Mouse (Mus musculus) c-Kit-positive CD71-positive TER-119-negative erythroid progenitor cells, embryonic 14.5 days (primary cell): Measurements from ENCODE around the gene Sys1.

Experiments used
- DNase-seq: peaks from one replicate; pipeline ENCODE4 v3.0.0-alpha.2; 2013; ENCODE audit warnings: low read depth

Gene Sys1

DNA sequence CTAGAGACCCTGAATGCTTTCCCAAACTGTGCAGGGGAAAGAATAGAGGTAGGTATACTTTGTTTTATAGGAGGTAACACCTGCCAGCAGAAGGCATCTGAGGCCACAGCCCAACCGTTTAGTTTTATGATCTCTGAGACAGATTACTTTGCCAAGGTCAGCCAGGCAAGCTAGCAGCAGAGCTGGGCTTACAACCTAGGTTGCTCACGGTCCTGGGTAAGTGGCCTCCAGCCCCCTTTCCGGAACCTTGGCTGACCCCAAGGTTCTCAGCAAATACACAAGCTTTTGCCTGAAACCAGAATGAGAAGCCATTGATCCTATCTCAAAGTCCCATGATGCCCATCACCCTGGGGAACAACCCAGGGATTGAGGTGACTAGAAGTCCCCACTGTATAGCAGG is 22.1 kb upstream of the Sys1 start:
- no peak for DNase-seq

DNA sequence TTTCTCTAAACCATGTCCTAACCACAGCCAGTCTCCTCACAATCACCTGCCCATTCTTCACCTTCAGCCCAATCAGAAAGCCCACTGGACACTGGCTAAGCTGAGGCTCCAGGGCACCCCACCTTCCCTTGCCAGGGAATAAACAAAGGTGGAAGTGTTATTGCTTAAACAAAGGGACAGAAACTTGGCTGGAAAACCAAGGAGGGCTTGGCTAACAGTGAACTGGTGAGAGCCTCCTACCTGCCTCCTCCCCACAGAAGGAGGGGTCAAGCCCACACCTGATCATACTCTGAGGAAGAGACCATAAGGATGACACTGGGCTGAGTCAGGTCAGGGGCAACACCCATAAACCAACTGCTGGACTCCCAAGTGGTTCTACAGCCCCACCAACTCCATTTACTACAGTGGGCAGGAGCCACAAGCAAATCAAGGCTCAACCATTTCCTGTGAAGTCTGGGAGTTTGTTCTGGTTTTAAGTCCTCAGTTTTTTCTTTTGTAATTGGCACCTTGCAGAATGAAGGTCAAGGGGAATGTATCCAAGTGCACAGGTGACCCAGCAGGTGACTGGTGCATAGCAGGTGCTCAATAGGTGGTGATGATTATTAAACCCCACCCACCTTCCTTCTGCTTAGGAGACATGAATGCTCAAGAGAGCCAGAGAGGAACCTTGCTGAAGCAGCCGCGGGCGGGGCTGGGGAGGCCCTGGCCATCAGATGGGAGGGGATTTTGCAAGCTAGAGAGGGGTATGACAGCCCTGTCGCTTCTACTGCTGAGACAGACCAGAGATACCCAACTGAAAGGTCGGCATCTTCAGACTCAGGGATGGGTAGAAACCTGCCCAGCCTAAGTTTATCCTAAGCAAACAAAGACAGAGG is 21.3 kb upstream of the Sys1 start:
- no peak for DNase-seq

DNA sequence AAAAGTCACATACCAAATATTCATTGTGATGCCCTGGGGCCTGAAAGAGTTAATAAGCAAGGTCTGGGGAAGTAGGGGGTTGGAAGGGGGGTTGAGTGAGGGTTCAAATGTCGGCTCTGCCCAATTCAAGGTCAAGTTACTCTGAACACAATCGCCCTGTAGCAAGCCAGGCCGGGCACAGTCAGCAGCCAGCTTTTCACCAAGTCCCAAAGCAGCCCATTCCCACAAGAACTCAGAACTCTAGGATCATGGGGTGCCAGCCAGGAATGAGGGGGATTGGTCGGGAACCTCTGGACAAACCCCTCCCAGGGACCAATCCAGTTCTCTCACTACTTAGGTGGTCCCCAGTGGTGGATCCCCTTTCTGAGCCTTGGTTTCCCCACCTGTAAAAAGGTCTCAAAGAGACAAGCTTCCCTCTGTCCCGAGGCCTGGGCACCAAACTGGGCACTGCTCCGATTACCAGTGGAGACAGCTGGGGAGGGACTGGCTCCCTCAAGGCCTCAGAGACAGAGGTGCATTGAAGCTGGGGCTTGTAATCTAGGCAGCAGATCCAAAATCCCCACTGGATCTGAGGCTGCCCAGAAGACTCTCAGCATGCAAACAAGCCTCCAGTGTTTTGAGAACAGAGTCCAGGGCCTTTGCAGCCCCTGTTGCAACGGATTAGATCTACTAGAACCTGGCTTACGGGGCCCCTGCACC is 20.4 kb upstream of the Sys1 start:
- DNase-seq: no peak

DNA sequence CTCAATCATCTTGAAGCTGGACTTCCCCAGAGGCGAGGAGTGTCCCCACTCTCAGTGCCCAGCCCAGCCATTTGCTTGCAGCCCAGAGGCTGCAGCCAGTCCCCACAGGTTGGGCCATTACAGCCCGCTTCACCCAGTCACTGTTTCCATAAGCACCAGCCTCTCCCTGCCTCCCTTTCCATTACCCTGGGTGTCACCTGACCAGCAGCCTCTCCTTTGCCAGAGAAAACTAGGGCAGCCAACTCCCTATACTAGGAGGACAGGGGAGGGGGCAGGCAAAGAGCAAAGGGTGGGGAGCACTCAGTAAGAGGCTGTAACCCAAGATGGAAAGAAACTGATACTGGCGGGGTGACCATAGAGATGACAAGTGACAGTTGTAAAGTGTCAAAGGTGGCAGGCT is 19.8 kb upstream of the Sys1 start:
- no peak for DNase-seq

DNA sequence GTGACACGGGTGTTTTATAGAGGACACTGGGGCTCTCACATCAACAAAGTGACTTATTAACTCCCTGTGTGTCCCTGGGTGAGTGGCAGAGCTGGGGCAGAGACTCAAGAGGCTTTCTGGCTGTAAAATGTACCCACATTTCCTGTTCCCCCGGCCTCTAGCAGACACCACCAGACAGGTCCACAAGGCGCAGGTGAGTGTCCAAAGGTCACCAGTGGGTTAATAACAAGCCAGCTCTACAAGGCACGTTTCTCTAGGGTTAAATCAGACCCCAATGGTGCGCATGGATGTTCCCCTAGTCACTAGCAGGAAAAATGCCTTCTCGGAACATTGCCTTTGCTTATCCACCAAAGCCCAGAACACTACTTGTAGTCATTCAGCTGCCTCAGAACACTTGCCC is 19.1 kb upstream of the Sys1 start:
- DNase-seq: no peak

DNA sequence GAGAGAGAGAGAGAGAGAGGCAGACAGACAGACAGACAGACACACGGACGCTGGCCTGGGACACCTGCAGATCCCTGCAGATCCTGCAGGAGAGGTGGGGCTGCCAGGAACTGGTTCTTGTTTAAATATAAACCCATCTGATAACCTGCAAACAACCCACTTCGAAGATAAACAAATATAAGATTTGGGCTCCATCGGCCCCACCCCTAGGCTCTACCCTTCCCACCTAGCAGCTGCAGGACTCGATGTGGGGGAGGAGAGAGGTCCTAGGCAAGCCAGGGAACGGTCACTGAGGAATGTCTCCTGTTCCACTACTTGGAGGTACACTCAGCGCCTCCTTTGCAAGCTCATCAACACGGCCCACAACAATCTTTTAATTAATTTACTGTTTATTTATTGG is 18.5 kb upstream of the Sys1 start:
- no peak for DNase-seq

DNA sequence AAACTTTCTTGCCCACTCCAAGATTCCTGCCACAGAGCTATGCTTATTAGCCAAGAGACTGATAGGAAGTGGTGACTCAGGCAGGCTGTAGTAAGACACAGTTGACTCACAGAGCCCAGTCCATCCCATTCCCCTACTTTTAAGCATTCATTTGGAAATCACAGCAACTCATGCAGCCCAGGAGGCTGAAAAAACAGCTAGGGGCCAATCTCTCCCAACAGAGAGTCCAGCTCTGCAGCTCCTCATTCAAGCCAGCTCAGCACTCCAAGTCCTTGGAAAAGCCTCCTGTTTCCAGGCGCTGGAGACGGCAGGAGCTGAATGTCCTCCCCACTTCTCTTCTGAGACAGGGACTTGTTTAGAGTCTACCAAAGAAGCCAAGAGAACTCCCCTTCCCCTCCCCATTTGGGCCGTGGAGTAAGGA is 17.8 kb upstream of the Sys1 start:
- no peak for DNase-seq

DNA sequence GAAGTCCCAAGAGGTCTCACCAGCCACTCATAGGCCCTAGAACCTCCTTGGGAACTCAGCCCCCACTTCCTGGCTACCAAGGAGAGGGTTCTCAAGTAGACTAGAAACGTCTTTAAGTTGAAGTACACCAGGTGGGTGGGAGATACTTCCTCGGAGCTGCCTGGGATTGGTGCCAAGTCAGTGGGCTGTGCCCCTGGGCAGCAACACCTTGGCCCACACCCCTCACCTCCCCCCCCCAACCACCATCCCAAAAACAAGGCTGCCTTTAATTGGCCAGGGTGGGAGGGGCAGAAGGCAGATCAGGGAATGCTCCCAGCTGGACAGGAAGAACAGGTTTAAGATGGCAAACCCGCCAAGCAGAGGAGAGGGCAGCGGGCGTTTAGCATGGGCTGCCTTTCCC is 16.4 kb upstream of the Sys1 start:
- no peak for DNase-seq

DNA sequence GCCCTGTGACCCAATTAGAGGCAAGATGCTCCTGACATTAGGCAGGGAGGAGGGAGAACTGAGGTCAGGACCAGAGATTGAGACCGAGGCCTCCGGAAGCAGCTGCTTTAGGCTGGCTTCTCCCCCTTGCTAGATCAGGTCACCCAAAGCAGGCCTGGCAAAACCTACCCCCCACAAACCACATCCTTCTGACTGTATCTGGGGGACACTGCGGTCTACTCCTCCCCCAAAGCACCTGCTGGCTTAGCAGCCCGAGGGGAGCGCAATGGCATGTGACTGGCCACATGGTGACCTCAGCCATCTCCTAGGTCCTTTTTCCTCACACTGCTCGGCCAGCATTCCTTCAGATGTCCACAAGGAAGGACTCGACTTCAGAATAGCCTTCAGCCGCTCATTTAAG is 15.6 kb upstream of the Sys1 start:
- no peak for DNase-seq

DNA sequence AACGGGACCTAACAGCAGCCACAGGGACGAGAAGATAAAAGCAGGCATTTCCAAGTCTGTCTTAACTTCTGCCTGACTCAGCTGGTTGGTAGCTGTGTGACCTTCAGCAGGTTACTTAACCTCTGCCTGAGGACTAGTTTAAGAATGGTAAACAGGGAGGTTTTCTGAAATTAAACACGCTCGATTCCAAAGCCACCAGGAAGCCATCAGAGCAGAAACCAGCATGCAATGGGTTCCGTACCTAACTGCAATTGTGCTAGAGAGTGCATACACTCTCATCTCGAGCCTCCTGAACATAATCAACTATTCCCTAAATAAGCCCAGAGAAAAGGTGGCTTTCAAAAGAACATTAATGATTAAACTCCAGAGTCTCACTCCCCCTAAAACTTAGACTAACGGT is 15.0 kb upstream of the Sys1 start:
- DNase-seq: no peak

DNA sequence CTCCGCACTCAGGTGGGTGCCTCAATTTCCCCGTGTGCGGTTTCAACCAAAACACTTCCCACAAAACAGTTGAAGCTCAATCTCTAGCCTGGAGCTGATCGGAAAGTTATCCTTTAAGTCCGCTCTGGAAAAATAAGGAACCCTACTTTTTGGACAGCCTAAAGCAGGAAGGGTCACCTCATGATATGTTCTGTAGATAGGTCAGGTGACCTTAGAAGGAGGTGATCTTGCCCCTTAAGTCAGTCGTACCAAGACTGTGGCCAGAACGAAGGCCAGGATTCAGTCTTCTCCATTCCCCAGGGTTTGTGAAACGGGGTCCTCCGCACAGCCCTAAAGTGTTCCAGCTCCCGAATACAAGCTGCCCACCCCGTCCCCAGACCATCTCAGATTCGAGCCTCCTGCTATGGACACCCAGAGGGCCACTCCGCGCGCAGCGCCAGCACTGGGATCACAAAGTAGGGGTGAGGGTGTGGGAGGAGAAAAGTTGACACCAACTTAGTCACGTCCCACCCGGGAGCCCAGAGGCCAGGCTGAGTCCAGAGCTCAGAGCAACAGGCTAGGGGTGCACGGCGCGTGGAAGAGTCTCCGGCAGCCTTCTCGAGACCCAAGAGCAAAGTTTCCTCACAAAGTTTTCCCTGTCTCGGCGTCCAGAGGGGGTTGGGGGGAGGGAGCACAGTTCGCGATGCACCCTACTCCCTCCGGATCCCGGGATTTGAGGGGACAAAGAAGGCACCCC is 14.3 kb upstream of the Sys1 start:
- no peak for DNase-seq

DNA sequence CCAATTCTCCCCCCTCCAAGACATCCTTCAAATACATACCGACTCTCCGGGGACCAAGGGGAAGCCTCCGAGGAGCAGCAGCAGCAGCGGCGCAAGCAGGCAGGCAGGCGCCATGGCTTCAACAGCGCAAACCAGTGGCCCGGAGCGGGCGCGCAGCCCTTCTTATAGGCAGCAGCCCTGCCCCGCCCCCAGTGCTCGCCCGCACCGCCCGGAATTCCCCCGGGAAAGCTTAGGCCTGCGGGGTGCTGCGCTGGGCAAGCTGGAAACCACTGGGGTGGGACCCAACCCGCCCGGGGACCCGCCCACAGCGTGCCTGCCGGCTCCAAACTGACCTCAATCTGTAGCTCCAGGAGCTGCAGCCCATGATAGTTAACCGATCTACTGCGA is 13.7 kb upstream of the Sys1 start:
- no peak for DNase-seq

DNA sequence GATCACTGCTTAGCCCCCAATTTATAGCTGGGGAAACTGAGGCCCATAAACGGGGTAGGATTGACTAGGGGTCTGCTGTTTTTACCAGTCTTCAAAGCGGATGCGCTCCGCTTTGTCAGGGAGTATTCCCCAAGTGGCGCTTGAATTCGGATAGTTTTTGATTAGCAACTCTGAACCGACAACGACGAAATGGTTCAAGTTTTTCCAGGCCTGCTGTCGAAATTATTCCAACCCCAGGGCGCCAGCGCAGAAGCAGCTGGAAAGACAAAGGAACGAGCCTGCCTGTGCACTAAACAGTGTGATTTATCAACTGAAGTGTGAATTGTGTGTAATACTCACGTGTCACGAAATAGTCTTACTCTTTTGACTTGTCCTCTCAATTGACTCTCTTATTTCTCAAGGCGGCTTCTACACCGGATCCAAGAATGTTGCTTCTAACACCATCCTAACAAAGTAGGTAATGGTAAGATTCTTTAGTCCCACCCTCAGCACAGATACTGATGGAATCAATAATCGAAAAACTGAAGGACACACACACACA is 13.2 kb upstream of the Sys1 start, which contains the start of gene Sdc4:
Gene Sdc4, minus strand, starts transcription at position 428 of the 541 bp plus-strand sequence.
- DNase-seq: no peak

DNA sequence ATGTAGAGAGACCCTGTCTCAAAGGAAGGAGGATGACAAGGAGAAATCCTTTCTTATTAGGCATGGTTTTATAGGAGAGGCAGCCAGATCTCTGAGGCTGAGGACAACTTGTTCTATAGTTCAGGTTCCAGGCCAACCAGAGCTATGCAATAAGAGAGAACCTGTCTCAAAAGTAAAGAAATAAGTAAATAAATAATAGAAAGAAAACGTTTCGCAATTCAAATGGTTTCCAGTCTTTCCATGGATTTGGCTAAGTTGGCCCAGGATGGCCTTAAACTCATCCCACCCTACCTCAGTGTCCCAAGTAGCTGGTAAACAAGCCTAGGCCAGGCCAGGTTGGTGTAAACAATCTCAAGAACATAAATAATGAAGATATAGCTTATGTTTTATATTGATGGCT is 12.1 kb upstream of the Sys1 start:
- DNase-seq: no peak

DNA sequence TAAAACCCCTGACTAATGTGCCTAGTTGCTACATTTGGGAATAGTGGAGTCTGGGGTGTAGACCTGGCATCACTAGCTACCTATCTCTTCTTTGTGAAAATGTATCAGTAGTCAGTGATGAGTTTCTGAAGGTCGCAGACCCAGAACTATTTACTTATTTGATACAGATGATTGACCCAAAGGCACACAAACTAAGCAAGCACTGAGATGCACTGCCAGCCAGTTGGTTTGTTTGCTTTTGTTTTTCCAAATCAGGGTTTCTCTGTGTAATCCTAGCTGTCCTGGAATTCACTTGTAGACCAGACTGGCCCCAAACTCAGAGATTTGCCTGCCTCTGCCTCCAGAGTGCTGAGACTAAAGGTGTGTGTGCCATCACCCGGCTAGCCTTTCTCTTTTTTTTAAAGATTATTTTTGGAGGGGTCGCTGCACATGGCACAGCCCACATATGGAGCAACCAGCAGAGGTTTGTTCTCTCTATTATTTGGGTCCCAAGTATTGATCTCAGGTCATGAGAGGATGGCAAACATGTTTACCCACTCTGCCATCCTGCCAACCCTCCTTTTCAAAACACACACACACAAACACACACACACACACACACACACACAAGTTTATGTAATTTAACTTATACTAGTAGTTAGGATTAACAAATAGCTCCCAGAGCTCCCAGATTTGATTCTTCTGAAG is 11.2 kb upstream of the Sys1 start:
- no peak for DNase-seq

DNA sequence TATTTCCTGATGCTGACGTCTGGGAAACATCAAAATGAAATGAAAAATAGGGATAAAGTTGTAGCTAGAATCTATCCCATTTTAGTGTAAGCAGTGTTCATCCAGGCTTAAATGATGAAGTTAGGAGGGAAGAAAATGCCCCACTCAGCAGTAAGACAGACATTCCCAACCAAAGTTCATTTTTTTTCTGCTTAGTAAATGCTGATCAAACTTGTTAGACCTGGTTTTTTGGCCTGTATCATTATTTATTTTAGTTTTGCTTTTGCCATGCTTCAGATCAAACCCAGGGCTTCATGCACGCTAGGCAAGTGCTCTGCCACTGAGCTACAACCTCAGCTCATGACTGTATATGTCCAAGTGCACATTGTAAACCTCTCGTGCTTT is 10.7 kb upstream of the Sys1 start:
- DNase-seq: no peak

DNA sequence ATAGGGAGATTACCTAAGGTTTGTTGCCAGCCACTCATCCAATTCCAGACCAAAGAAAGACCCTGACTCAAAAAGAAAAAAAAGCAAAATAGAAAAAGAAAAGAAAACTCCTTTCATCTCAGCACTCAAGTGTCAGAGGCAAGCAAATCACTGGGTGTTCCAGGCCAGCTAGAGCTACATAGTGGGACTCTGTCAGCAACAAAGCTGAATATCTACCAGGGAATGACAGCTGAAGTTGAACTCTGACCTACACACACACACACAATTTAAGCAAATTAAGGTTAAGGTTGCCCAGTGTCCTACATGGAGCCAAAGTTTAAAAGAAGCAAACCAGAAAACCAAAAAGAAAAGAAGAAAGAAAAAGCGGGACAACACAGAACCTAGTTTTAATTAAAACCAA is 8.6 kb upstream of the Sys1 start:
- no peak for DNase-seq

DNA sequence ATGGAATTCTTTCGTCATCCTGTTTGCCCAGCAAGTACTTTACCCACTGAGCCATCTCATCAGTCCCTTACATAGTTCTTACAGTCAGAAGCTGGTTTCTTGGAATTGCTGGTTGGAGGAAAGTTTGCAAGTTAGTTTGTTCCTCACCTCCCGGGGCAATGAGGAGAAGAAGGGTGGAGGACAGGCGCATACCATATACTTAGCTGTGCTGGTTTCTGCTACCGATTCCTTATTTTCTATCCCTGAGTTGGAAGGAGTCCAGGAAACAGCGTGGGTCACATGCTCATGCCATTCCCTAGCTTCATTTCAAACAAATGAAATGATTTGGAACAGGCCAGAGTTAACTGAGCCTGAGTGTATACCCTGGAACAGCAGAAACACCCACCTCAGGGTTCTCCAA is 7.8 kb upstream of the Sys1 start:
- DNase-seq: no peak

DNA sequence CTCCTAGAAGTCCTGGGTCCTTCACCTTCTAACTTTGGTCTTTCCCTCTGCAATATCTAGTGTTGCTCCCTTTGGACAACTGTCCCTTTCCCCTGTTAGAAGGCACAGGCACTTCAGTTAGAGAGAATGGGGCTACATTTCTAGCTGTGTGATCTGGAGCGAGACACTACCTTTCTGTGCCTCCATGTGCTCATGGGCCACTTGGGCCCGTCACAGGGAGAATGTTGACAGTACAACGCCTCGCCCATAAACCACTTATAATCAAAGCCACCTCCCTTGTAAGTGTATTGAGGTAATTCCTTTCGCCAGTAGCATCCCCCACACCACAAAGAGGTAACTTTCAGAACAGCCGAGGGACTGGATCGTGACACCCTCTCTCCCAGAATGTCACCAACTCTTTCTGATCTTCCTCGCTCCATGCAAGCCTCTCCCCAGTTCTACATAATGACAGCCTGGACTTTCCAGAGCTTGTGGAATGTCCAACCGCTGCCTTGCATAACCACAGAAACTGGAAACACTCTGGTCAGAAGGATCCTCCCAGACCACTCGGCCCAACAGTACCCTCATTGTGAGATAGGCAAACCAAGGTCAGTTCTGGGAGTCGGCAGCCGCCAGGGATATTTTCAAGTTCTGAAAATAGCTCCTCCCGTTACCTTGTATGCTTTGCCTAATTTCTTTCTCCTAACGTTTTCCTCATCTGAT is 7.3 kb upstream of the Sys1 start:
- no peak for DNase-seq

DNA sequence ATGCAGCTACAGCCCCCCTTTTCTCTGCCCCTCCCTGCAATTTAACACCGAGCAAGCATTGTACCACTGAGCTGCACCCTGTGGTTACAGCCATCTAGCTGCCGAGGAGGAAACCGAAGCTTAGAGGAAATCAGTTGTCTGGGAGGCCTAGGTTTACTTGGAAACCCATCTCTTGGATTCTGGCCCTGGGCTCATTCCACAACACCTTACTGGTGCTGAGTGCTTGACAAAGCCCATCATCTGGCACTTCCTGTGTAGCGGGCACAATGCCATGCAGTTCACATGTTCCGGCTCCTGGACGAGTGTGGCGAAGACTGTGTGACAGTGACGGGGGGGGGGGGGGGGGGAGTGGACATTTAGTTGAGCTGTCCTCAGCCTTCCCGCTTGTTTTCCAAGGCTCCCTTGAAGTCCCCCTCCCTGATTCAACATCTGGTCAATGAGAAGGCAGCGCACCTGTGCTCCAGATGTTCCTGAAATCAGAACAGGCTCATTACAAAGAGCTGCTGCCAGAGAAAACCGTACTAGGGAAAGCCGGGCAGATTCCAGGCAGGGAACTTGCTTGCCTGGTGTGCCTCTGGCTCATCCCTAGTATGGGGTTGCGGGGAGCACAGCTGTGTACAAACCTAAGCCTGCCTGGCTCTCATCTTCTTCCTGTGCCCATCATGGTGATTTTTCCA is 4.6 kb upstream of the Sys1 start:
- no peak for DNase-seq
